13 mouse cellular contexts compared by ENCODE assay signal in the genomic region with DNA sequence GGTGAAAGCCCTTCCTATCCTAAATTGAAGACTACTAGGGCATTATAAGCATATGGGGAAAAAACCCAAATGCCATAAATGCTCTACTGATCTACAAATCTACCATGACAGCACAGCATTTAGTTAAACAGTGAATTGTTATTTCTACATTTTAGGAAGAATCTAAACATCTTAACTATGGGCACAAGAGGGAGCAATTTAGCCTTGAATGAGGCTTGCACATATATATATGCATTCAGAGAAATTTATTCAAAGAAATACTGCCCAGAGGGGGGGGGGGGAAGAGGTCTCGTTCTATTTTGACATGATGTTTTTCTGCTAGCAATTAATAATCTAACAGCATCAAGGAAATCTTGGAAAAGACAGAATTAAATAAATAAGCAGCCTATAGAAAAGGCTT. TPM values are rescaled to one million over a fixed set of nuclear protein-coding genes. Genes with fewer than 3 reads are reported as not detected.
DNase-seq lines count a peak whose midpoint lies in the region; ATAC-seq lines count a peak whose summit lies in the region.
"Had no signal": no experiment of that assay in that cellular context is flagged by ENCODE, and none has a peak within 500 bp of the region (broad histone marks: within the 10 kb centered on the region; RNA-seq: fewer than 3 reads in every experiment).

No protein-coding gene starts in this region.

- H3K4me3 ChIP-seq in midbrain, embryonic 14.5 days (replicated peaks; ENCODE audit: low read depth, low read length): no peak overlapping the region
- H3K4me3 ChIP-seq in midbrain, embryonic 11.5 days (ENCODE audit: low read depth, low read length): no peak overlapping the region

- no peaks in the 10 kb centered on the region for H3K9me3 ChIP-seq in midbrain, embryonic 14.5 days (ENCODE audit: control insufficient read depth, low read length)
- no peaks in the 10 kb centered on the region for H3K9me3 ChIP-seq in midbrain, embryonic 11.5 days (ENCODE audit: control insufficient read depth, low read length)

- peak; percentile 72 for ATAC-seq in frontal cortex, adult (ENCODE audit: low TSS enrichment)
- no peak for ATAC-seq in midbrain, embryonic 14.5 days (ENCODE audit: low FRiP score, low TSS enrichment)
- ATAC-seq in midbrain, embryonic 11.5 days (ENCODE audit: low FRiP score): no peak
- ATAC-seq: midbrain, embryonic 16.5 days had no signal

- no peak for DNase-seq in frontal cortex, postnatal 10 days (ENCODE audit: low spot score in 2 of 2)
- DNase-seq in midbrain, embryonic 14.5 days: peak; percentile 69
- no peak for DNase-seq in midbrain, embryonic 11.5 days (ENCODE audit: low spot score, missing footprints)
- DNase-seq in embryo, embryonic 10.5 days (ENCODE audit: low spot score): peak; percentile 29
- DNase-seq in splenic B cell, adult 2 months (ENCODE audit: low read depth, low spot score): peak; percentile 72
- no peak for DNase-seq in kidney, postnatal 25 days
- DNase-seq in right cerebral cortex, postnatal 10 days (ENCODE audit: low spot score in 2 of 2): no peak
- DNase-seq: gastrocnemius, postnatal 10 days; heart, postnatal 10 days; kidney, adult 8-10 months; thymus, postnatal 4 days had no signal

- no peak overlapping the region for H3K27ac ChIP-seq in midbrain, embryonic 14.5 days (replicated peaks; ENCODE audit: low read depth, low read length)
- no peak overlapping the region for H3K27ac ChIP-seq in midbrain, embryonic 11.5 days (ENCODE audit: low read depth, low read length)

- peaks cover 34% of the 10 kb centered on the region for H3K36me3 ChIP-seq in midbrain, embryonic 14.5 days (ENCODE audit: control insufficient read depth, insufficient read depth, low read length)
- peaks cover 9% of the 10 kb centered on the region; the same call in 1 of the 2 replicates for H3K36me3 ChIP-seq in midbrain, embryonic 11.5 days (ENCODE audit: control insufficient read depth, insufficient read depth, low read length)
- H3K36me3 ChIP-seq in splenic B cell, adult 2 months (ENCODE audit: control insufficient read depth, insufficient read depth, low read length, poor library complexity, severe bottlenecking): peaks cover 6% of the 10 kb centered on the region; the same call in 1 of the 2 replicates

- WGBS in midbrain, embryonic 14.5 days: 29% methylated on average over 1 of the region's 1 CpGs
- 55% methylated on average over 1 of the region's 1 CpGs for WGBS in midbrain, embryonic 11.5 days

- no peak overlapping the region for H3K9ac ChIP-seq in midbrain, embryonic 14.5 days (replicated peaks; ENCODE audit: low read length)
- H3K9ac ChIP-seq in midbrain, embryonic 11.5 days (ENCODE audit: low read length): no peak overlapping the region

- no peak overlapping the region for H3K4me2 ChIP-seq in midbrain, embryonic 14.5 days (ENCODE audit: low read length)
- H3K4me2 ChIP-seq in midbrain, embryonic 11.5 days: no peak overlapping the region

- no peaks in the 10 kb centered on the region for H3K4me1 ChIP-seq in midbrain, embryonic 14.5 days (ENCODE audit: control insufficient read depth, insufficient read depth, low read length)
- H3K4me1 ChIP-seq in midbrain, embryonic 11.5 days (ENCODE audit: control insufficient read depth, insufficient read depth, low read length): no peaks in the 10 kb centered on the region

- H3K27me3 ChIP-seq in midbrain, embryonic 14.5 days (ENCODE audit: control insufficient read depth, insufficient read depth, low read length): no peaks in the 10 kb centered on the region
- H3K27me3 ChIP-seq in midbrain, embryonic 11.5 days (ENCODE audit: control insufficient read depth, insufficient read depth, low read length): no peaks in the 10 kb centered on the region
- H3K27me3 ChIP-seq in splenic B cell, adult 2 months (ENCODE audit: control insufficient read depth, insufficient read depth, low read length, poor library complexity, severe bottlenecking): no peaks in the 10 kb centered on the region

RNA-seq across cellular contexts. Expression of gene Apaf1, which starts 10.8 kb away (rescaled TPM):
- polyA plus RNA-seq in midbrain, embryonic 14.5 days (2014; fragmentation: Nextera tagmentation; extraction: Ambion mirVana): 25.9 and 29.6 TPM in 2 replicates
- 23.9 and 28.1 TPM in 2 replicates for polyA plus RNA-seq in midbrain, embryonic 11.5 days (2014; fragmentation: Nextera tagmentation; extraction: Ambion mirVana)

RNA-seq across cellular contexts. Expression of gene Ikbip, which starts 11.0 kb away (rescaled TPM):
- 13.0 and 19.5 TPM in 2 replicates for polyA plus RNA-seq in midbrain, embryonic 14.5 days (2014; fragmentation: Nextera tagmentation; extraction: Ambion mirVana)
- polyA plus RNA-seq in midbrain, embryonic 11.5 days (2014; fragmentation: Nextera tagmentation; extraction: Ambion mirVana): 20.1 and 26.0 TPM in 2 replicates

RNA-seq across cellular contexts. Expression of gene Slc25a3, which starts 52.1 kb away (rescaled TPM):
- polyA plus RNA-seq in midbrain, embryonic 14.5 days (2014; fragmentation: Nextera tagmentation; extraction: Ambion mirVana): 565 and 569 TPM in 2 replicates
- 391 and 404 TPM in 2 replicates for polyA plus RNA-seq in midbrain, embryonic 11.5 days (2014; fragmentation: Nextera tagmentation; extraction: Ambion mirVana)

Comparison
In these comparisons a context has a peak if more than half of its experiments do, and no peak if none do; other contexts are left out.
1. DNase-seq: peak in midbrain, embryonic 14.5 days (single experiment), embryo, embryonic 10.5 days (single experiment) and splenic B cell, adult 2 months (single experiment); none in frontal cortex, postnatal 10 days (0 of 2), midbrain, embryonic 11.5 days (single experiment), kidney, postnatal 25 days (0 of 2) and right cerebral cortex, postnatal 10 days (0 of 2).